Mouse (Mus musculus): Measurements from ENCODE around the gene Kcnn1.

Kcnn1 gene

DNA sequence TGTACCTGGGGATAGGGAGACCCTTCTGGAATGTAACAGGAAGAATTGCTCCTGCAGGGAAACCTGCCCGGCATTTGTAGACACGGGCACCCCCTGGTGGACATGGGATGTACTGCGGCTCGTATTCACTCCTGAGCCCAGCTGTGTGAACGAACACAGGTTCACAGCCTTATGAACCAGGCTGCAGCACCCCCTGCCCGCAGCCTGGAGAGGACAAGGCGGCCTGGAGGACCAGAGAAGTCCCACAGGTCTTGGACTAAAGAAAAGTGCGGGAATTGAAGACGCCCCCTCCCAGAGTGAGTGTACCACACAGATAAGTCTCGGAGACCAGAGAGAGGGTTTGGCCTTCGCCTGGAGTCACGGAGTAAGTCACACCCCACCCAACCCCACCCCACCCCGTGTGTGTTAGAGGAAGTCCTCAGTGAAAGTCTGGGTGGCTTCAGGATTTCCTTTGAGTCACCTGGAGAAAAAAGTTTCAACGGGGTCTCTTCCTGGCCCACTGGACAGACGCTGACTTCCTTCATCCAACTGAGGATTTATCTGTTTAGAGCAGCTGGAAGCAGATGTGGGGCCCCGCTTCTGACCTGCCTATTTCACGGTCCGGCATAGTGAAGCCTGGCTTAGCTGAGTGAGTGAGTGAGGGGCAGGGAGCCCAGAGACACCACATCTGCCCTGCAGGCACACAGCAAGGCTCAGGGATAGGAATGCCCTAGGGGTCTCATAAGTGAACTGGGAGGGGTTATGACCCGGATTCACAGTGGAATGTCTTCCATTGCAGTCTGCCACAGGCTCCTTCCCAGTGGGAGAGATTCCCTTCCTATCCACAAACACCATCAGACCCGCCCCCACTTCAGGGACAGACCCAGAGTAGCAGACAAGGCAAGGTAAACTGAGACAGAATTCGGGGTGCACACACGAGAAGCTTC, 21.6 kb downstream of the Kcnn1 start:
- DNase-seq (ENCODE audit: low spot score), result peak; percentile 87

GRCm38 (mm10) chr8:70840590-70840989, 22.5 kb downstream of the Kcnn1 start:
- DNase-seq (ENCODE audit: low spot score), result no peak

- peak; percentile 100 for DNase-seq (ENCODE audit: low spot score)
Measured at GRCm38 (mm10) chr8:70839408-70840351, 23.4 kb downstream of the Kcnn1 start, which contains the start of gene Arrdc2. Gene Arrdc2 (minus strand): TSS chr8:70839720.

GRCm38 (mm10) chr8:70838654-70839407, 24.2 kb downstream of the Kcnn1 start:
- DNase-seq (ENCODE audit: low spot score), result no peak

- DNase-seq (ENCODE audit: low spot score), result no peak
Measured at GRCm38 (mm10) chr8:70836666-70837065, 26.4 kb downstream of the Kcnn1 start.

- DNase-seq (ENCODE audit: low spot score), result no peak
Measured at GRCm38 (mm10) chr8:70834071-70834470, 29.0 kb downstream of the Kcnn1 start.

DNA sequence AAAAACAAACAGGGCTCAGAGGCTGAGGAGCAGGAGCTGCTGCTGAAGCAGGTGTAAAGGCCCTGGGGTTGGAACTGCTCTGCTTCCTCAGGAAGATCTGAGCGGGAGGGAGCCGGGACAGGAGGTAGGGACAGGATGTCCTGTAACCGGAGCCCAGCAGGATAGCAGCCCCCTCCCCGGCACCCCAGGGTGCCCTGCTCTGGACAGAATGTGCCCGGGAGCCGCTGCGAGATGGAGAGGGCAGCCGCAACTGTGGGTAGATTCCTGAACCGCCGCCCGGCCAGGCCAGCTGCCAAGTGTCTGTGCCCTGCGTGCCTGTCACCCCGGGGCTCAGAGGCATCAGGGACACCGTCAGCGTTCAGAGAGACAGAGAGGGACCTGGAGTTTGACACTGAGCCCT, 29.5 kb downstream of the Kcnn1 start:
- peak; percentile 60 for DNase-seq (ENCODE audit: low spot score)

DNA sequence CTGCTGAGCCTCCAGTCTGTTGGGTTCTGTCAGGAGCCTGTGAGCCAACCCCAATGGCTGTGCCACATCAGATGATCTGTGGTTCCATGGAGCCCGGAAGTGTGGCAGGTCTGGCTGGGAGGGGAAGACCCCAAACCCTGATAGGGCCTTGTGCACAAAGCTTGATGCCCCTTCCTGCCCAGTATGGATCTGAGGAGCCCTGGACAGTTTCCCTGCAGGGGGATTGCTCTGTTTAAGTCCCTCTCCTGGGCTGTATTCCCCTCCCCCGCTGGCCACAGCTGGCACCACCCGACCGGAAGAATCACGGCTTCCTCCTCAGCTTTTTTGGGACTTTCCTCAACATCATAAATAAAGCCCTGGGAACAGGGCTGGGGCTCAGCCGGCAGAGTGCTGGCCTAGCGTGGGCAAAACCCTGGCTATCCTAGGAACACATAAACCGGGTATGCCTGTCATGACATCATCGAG, 30.0 kb downstream of the Kcnn1 start:
- no peak for DNase-seq (ENCODE audit: low spot score)

- no peak for DNase-seq (ENCODE audit: low spot score)
Measured at GRCm38 (mm10) chr8:70832371-70832770, 30.7 kb downstream of the Kcnn1 start.

- DNase-seq (ENCODE audit: low spot score), result no peak
Measured at GRCm38 (mm10) chr8:70831517-70831916, 31.5 kb downstream of the Kcnn1 start.

DNA sequence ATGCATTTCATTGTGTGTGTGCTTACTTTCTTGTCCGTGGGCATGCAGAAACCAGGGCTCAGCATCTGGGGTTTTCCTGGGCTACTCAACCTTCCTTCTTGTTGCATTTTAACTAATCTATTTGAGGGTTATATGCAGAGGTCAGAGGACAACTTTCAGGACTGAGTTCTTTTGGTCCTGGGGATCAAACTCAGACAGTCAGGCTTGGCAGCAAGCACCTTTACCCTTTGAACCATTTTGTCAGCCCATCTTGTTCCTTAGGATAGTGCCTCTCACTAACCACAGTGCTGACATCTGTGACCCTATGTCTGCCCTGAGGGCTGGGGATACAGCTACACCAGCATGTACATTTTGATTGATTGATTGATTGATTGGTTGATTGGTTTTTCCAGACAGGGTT, 35.3 kb downstream of the Kcnn1 start:
- no peak for DNase-seq (ENCODE audit: low spot score)

DNA sequence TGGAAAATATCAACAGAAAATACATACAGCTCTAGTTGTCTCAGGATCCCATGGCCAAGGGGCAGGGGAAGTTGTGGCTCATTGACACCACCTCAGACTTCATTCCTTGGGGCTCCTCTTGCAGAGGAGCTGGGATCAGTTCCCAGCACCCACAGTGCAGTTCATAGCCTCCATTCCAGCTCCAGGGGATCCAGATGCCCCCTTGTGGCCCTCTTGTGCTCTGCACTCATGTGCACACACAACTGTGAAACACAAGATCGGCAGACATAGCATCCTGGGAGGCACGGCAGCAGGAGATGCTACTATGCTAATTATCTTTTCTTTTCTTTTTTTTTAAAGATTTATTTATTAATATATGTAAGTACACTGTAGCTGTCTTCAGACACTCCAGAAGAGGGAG, 36.0 kb downstream of the Kcnn1 start:
- no peak for DNase-seq (ENCODE audit: low spot score)

GRCm38 (mm10) chr8:70825816-70826215, 37.2 kb downstream of the Kcnn1 start:
- no peak for DNase-seq (ENCODE audit: low spot score)

DNA sequence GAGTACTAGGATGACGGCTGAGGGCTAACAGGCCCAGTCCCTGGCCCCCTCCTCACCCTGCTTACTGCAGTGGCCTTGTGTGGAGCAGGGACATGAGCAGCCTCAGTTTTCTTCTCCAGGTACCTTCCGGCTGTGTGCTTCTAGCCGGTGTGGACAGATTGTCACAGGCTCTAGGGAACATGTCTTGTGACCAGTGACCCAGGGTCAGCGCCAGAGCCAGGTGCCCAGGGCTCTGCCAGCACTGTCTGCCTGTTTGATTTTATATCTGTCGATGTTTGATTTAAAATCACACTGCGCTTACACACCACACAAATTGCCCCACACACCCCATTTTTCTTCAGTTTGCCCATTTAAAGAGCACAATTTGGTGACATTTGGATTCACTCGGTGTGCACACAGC, 39.3 kb downstream of the Kcnn1 start:
- no peak for DNase-seq (ENCODE audit: low spot score)

DNA sequence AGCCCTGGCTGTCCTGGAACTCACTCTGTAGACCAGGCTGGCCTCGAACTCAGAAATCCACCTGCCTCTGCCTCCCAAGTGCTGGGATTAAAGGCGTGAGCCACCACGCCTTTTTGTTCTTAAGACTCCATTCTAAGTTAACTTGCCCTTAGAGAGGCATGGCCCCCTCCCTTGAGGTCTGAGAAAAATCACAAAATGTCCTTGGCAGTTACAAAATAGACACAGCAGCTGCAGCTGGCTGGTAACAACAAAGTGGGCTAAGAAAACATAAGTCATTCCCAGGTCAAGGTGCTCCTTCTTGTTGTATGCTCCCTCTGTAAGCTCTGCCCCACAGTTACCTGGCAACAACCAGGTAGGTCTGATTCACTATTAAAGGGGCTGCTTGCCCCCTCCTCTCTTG, 40.5 kb downstream of the Kcnn1 start:
- peak; percentile 64 for DNase-seq (ENCODE audit: low spot score)

DNA sequence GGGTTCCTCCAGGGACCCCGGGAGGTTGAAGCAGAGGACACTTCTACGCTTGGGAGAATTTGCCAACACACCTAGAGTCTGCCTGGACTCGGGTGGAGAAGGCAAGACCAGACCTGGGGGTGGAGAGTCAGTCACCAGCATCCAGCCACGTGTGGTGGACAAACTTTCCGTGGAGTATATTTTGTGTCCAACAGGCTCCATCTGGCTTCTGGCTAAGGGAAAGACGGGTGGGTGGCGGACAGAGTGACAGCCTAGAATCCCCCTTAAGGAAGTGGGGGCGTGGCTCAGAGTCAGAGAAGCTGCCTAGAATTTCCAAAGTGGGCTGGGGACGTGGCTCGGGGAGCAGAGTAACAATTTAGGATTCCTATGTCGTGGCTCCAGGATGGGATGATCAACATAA, 41.1 kb downstream of the Kcnn1 start:
- peak; percentile 42 for DNase-seq (ENCODE audit: low spot score)

GRCm38 (mm10) chr8:70821399-70821962, 41.6 kb downstream of the Kcnn1 start:
- peak; percentile 66 for DNase-seq (ENCODE audit: low spot score)

GRCm38 (mm10) chr8:70820101-70820935, 42.7 kb downstream of the Kcnn1 start:
- DNase-seq (ENCODE audit: low spot score), result peak; percentile 81

- DNase-seq (ENCODE audit: low spot score), result peak; percentile 60
Measured at GRCm38 (mm10) chr8:70816679-70817078, 46.4 kb downstream of the Kcnn1 start.

GRCm38 (mm10) chr8:70812885-70813284, 50.2 kb downstream of the Kcnn1 start:
- DNase-seq (ENCODE audit: low spot score), result no peak

DNA sequence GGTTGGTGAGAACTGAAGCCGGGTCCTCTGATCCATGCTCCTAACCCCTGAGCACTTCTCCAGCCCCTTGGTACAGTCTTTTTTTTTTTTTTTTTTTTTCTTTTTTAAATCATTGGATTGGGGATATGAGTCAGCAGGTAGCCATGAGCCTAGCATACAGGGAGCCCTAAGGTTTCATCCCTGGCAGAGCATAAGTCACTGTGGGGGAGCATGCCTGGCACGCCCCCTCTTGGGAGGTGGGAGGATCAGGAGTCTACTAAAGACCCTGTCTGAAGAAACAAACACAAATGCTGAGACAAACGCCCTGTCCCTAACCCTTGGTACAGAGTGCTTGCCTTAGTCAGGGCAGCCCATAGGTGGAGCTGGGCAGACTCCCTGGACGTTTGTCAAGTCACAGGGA, 51.0 kb downstream of the Kcnn1 start:
- DNase-seq (ENCODE audit: low spot score), result no peak
